Mouse (Mus musculus) kidney, postnatal 14 days (tissue): ENCODE data around the gene Olfr143.

Experiments used
- DNase-seq: peaks from one replicate; pipeline ENCODE4 v3.0.0; 2022; ENCODE audit warnings: mixed read lengths

The Olfr143 gene

DNA sequence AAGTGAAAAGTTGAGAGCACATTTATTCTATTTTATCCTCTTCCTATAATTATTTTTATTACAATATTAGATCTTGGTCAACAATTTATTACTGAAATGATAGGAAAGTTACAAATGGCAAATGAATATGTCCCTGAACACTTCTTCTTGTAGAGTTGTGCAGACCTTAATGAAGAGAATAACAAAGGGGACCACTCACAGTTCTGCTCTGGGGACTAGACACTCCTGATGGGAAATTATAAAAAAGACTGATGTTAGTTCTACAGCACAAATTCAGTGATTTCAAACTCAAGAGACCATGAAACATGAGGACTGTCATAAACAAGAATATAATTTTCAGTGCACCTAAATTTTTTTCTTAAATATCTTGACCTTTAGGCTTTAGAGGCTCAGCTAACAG lies at the start of gene Olfr143:
Gene Olfr143, plus strand, starts transcription at position 301 of the 400 bp plus-strand sequence.
- no peak for DNase-seq

- no peak for DNase-seq
Observed at GRCm38 (mm10) chr9:38208065-38208464, 44.5 kb upstream of the Olfr143 start, which contains the start of gene Olfr893. Olfr893 (plus strand) TSS chr9:38208365.

GRCm38 (mm10) chr9:38217755-38218154 lies 34.8 kb upstream of the Olfr143 start, which contains the start of gene Olfr894:
Olfr894 (plus strand) TSS chr9:38218055.
- no peak for DNase-seq

DNA sequence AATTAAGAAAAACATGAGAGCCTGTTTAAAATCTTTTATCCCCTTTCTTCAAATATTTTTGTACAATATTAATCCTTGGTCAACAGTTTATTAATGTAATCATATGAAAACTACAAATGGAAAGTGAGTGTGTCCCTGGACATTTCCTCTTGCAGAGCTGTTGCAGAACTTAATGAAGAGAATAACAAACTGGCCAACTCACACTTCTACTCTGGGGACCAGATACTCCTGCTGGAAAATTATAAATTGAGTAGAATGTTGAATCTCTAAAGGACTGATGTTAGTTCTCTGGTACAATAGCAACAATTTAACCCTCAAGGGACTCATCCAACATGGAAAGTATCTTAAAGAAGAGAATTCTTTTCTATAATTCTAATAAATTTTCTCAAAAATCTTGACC lies 15.0 kb downstream of the Olfr143 start, which contains the start of gene Olfr895:
Gene Olfr895, plus strand, starts transcription at position 301 of the 400 bp plus-strand sequence.
- DNase-seq, result no peak

DNA sequence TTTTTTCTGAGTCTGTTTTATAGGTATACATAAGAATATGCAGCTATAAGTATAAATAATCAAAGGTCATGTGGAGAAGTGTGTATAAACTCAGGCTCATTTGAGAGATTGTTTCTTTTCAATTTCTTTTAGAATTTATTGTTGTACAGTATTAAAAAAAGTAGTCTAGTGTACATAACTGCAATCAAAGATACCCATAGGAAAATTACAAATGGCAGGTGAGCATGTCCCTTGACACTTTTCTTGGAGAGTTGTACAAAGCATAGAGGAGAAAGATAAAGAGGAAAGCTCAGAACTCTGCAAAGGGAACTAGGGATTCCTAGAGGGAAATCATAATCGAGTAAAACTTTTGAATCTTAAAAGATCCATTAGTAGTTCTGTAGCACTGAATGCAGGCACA lies 38.2 kb downstream of the Olfr143 start, which contains the start of gene Olfr896-ps1:
Gene Olfr896-ps1, plus strand, starts transcription at position 301 of the 400 bp plus-strand sequence.
- no peak for DNase-seq
